Mouse (Mus musculus) skeletal muscle tissue, adult 2 months (tissue): Measurements from ENCODE around the gene Arid2.

ENCODE experiments used
- DNase-seq: peaks from one replicate; pipeline ENCODE4 v3.0.0-alpha.2; 2012; ENCODE audit warnings: low read depth, low spot score

Gene Arid2

DNA sequence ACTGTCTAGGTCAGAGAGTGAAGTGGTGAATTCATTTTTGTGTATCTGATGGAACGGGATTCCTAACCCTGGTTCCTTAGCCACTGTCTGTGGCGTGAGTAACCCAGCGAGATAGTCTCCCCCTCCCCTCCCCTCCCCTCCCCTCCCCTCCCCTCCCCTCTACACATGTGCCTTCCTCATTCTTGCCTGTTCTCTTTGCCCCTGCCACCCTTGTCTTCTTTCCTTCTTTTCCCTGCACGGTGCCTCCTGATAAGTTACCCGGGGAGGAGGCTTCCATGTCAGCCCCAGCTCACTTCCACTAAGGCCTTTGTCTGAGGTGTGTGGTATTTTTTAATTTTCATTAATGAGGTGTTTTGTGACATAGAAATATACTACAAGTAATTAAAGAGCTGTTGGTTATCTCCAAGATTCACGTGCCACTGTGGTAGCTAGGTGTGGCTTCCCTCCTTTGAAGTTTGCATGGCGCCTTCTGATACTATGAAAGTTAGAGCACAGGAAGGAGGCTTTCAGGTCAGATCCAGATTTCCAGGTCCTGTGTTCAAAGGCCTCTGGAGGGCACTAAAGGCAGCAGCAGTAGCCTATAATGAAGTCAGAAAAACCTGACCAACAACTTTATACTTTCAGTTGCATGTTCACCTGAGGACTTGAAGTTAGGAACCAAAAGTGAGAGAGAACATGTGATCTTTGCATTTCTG lies 57.4 kb downstream of the Arid2 start:
- DNase-seq, result no peak

DNA sequence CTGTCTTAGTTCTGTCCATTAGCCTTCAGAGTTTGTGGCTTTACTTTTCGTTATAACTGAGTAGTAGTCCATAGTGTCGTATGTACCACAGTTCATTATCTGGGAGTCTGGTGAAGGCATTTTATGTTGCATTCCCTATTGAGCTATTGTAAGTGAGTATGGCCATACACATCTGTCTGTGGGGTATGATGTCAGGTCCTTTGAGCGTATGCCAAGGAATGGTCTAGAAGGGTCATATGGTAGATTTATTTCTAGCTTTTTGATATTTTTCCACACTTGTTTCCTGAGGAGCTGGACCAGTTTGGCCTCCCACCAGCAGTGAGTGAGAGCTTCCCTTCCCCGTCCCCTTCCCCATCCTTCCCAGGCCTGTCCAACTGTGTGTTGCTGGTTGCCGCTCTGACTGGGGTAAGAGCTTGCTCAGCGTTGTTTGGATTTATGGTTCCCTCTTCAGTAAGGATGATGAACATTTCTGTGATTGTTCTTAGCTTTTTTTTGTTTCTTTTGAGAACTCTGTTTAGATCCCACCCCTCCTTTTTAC lies 58.1 kb downstream of the Arid2 start:
- DNase-seq, result no peak

DNA sequence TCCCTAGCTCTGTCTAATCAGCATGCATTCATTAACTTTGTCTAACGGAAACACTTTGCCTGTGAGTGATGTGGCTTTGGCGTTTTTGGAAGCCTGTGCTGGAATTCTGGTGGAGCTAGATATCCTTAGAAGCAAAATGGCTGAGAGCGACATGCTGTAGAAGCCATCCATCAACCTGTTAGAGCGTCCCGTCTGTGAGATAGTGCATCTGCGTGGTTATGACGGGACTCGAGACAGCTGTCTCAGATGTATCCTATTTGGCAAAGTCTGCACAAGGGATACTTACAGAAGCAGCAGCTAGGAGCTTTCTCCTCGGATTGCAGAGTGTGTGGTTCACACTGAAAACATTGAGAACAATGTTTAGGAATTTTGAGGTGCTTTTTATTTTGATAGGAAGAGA lies 64.1 kb downstream of the Arid2 start:
- no peak for DNase-seq

DNA sequence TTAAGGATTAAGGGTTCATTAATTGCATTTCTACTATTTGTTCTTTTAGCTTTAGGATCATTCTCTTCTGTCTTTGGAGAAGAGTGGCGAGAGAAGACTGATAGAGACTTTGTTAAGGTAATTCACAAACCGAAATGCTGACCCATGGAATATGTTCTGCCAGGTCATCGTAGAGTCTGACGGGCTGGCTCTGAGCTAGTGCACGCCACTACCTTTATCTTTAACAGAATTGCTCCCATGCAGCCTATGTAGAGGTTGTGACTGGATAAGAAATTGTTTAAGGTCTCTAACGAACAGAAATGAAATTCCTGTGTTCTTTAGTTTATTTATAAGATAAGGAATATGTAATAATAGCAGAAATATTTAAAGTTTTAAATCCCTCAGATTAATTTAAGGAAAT lies 71.6 kb downstream of the Arid2 start:
- DNase-seq, result no peak

DNA sequence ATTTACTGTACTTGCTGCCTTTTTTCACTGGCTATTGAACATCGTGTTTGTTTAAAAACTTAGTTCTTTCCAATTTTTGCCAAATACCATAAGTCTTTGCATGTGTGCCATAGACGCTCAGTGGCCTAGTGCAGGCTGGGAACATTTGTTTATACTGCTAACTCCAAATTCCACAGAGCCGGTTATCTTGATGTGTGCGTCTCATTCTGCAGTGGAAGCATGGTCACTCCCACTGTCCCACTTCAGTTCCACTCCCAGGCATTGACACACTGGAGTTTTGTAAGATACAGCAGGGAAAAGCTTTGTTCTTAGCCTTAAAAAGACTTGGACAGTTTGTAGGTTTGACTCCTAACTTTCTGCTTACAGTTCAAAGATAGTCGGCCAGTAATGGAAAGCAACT lies 73.3 kb downstream of the Arid2 start:
- no peak for DNase-seq

DNA sequence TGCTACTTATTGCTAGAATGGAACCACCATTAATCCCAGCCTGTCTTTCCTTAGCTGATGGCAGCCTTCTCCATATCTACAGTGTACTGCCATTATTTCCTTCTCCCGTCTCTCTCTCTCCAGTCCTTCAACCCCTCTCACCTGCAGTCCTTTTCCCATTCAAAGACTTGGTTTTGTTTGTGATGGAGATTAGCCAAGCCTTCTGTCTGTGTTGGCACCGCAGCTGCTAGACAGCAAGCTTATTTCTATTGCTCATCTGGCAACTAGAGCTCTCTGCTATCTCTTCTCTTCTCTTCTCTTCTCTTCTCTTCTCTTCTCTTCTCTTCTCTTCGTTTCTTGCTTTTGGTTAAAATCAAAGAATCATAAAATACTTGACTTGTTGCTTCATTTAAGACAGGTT lies 78.0 kb downstream of the Arid2 start:
- no peak for DNase-seq

DNA sequence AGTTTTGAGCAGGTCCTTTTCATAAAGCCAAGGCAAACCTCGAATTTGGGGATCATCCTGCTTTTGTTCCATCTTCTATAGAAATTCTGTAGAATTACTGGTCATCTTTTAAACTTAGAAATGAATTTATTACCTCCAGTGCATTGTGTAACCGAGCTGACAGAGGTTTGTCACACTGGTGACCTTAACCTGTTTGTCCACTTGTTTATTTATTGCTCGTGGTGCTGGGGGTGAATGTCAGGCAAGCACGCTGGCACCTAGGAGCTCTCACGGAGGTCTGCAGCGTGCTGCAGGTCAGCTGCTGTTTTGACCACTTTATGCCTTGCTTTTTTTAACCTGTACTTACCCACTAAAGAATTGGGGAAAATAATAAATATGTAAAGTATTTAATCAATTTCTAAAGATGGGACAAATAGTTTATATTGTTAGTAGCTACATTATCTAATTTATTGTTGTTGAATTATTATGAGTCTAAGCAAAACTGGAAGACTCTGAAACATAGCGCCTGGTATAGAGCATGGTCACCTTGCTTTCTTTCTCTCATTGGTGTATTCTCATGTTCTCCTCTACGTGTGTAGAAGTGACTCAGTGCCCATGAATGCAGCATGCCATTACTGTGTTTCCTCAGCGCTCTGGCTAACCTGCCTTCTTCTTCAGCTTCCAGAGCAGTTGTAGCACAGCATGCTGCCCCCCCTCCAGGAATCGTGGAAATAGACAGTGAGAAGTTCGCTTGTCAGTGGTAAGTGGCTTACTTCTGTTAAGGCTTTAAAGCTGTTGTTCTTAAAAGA lies 79.1 kb downstream of the Arid2 start:
- DNase-seq, result no peak

DNA sequence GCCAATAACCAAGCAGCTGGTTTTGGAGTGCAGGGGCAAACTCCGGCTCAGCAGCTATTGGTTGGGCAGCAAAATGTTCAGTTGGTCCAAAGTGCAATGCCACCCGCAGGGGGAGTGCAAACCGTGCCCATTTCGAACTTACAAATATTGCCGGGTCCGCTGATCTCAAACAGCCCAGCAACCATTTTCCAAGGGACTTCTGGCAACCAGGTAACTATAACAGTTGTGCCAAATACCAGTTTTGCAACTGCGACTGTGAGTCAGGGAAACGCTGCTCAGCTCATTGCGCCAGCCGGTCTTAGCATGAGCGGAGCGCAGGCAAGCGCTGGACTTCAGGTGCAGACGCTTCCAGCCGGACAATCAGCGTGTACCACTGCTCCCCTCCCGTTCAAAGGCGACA lies 84.0 kb downstream of the Arid2 start:
- DNase-seq, result no peak

DNA sequence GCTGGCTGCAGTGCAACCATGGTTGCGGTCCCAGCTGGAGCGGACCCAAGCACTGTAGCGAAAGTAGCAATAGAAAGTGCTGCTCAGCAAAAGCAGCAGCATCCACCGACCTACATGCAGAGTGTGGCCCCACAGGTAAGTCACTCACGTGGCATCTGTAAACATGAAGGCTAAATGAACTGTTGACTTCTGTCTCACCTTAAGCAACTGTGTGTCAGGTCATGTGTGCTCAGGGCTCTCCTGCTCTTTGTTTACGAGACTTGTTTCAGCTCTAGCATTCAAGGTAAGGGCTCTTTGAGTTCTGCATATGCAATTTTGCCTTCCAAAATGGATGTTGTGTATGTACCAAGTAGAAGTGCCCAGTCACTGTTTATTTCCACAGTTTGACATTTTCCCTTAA lies 85.3 kb downstream of the Arid2 start:
- no peak for DNase-seq

DNA sequence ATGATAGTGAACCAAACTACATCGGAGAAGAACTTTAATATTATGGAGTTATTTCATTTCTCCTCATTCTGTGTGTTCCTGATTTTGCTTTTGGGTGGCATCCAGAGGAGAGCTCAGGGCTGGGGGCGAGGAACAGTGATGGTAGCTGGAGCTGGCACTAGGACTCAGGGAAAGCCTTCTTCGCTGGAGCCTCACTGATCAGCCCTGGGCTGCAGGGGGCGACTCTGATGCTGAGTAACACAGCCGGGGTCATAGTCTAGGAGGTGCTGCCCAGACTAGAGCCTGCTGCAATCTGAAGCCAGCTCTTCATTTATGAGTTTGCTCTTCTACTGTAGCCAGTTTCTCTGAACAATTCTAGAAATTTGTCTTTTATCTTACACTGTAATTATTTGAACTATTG lies 85.8 kb downstream of the Arid2 start:
- DNase-seq, result no peak

DNA sequence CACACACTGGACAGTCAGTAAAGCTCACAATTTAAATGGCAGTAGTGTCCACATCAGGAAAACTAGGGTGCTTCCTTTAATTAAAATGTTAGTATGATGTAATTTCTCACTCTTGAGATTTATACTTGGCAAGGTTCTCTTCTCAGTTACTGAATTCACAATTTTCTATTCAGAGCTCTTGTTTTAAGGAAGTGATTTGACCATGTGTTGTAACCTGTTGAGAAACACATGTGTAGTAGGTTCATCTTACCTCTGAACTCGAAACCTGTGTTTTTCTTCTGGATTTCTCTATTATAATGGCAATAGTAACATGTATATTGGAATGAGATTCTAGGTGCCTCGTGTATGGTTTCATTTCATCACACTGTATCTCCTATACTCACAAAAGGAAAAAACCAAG lies 88.9 kb downstream of the Arid2 start:
- DNase-seq, result no peak

DNA sequence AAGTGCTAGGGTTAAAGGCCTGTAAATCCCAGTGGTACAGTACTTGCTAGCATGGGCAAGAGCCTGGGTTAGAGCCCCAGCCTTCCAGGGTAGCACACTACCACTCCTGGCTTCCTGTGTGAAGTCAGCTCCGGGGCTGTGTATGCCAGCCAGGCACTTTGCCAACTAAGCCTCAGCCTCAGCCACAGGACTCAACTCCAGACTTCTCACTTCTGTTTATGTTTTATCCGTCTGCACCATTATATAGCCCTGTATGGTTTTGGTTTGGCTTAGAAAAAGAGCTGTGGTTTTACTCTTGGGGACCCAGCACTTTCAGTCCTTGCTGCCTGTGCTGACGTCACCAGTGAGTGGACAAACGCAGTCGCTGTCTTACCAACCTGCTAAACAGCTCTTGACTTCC lies 89.9 kb downstream of the Arid2 start:
- peak; percentile 27 for DNase-seq

DNA sequence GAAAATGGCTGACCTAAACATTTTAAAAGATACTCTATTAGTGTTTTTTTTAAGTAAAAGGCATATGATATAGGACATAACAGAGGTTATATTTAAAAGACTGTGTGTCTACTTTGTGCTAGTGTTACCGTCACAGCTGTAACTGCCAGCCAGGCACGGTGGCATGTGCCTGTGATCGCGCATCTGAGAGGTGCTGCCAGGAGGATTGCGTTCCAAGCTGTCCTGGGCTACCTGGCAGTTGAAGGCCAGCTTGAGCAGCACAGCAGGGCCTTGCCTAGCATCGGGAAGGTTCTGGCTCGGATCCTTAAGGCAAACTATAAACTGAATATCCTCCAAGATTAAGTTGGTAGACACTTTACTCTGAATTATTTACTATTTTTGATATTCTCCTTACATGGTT lies 90.4 kb downstream of the Arid2 start:
- DNase-seq, result peak; percentile 13

DNA sequence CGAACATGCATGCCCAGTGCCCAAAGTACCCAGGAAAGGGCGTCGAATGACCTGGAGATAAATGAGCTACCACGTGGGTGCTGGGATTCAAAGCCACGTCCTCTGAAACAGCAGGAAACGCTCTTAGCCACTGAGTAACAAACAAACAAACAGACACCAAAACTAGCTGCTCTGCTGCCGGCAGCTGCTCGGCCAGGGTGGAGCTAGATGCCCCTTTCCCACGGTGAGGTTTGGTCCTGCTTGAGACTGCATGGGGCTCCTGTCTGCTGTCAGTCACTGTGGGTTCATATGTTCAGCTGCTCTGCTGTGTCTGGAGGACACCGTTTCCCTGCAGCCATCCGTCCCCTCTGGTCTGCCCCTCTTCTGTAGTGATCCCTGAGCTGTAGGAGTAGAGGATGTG lies 94.9 kb downstream of the Arid2 start:
- no peak for DNase-seq

DNA sequence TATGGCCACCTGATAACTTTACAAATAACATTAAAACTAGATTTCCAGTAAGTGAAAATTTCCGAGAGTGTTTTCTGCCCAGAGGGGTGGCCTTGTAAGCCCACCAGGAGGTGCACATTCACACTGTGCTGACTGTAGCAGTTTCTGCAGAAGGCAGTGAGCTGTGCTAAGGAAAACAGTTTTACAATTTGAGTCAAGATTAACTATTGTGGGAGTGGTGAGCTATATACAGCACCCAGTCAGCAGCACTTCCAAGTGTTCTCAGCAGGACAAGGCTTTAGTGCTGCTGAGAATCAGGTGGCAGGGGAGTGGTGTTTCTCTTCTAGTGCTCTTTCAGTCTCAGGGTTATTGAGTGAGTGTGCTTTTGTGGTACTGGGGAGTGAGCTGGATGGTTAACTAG lies 101.2 kb downstream of the Arid2 start:
- no peak for DNase-seq

DNA sequence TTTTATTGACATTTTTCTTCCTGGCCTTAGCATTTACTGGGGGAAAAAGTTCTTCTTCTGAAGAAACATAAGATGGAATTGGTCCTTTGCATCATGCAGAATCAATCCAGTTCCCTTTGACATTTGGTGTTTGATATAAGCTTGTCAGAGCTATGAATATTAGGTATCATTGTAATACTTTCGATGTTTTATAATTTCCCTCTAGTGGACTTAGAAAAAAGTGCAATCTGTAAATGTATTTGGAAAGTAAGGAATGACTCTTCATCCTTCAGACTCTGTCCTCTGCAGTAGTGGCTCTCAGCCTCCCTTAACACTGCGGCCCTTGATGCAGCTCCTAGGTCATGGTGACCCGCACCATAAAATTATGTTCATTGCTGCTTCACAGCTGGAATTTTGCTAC lies 105.6 kb downstream of the Arid2 start:
- no peak for DNase-seq

DNA sequence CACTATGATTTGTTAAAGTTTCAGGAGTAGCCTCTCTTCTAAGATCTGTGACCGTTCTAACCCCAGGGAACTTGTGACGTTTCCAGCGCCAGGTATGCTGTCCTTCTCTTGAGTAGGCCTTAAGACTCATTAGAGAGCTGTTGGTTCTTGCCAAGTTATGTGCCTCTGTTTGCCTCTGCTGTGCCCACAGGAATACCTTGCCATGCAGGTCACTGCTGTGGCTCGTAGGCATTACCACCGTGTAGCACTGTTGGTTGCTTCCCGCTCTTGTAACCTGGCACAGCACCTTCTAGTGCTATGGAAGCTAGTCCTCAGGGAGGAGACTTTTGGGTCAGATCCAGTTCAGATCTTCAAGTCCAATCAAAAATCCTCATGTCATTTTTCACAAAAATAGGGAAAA lies 107.8 kb downstream of the Arid2 start:
- DNase-seq, result no peak

DNA sequence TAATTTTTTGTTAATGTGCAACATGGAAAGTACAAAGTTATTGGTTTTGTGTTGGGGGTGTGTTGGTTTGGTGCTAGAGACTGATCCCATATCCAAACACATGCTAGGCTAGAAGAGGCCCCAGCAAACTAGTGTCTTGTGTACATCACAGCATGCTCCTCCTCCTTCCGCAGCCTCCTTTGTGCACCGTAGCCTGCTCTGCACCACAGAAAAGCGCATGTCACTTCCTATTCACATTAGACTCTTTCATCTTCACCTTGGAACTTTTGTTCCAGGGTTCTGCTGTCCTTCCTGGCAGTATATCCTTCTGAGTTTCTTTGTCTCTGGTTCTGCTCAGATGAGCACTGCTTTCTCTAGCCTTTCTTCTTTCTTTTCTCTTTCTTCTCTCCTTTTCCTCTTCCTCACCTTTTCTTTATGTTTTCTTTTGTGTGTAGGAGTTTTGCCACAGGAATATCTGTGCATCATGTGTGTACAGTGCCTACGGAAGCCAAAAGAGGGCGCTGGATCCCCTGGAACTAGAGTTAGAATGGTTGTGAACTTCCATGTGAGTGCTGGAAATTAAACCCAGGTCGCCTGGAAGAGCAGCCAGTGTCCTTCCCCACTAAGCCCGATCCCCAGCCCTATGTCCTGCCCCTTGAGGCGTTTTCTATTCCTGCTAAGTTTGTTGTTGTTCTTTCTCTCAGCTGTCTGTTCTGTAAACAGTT lies 109.5 kb downstream of the Arid2 start:
- DNase-seq, result no peak

DNA sequence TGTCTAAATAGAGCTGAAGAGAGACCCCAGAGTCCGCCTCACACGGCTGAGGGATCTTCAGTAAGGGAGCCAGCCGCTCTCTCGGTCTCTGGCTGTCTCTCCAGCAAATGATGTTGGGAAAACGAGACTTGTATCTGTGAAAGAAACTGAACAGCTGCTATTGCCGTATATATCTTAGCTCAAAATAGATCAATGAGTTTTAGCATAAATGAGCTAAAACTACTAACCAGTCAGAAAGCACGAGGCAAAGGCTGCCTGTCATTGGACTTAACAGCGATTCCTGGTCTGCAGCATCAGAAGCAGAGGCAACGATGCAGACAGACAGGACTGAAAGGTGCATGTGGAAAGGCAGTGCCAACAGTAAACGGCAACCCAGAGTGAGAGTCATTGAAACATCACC lies 111.0 kb downstream of the Arid2 start:
- DNase-seq, result no peak

DNA sequence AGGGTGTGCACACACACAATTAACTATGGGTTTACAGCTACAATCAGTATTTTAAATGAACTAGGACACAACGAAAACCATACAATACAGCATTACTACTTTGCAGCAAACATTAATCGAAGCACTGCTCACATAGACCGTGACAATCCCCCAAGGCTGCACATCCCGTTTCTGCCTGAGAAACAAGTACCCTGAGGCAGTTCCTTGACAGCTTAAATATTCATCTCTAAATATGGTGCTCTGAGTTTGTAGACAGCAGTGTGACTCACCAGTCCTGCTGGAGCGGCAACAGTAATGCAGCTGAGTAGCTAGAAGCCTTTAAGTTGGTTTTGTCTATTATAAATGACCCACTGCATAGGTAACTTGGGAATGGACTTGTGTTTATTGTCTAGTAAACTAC lies 118.2 kb downstream of the Arid2 start:
- no peak for DNase-seq

DNA sequence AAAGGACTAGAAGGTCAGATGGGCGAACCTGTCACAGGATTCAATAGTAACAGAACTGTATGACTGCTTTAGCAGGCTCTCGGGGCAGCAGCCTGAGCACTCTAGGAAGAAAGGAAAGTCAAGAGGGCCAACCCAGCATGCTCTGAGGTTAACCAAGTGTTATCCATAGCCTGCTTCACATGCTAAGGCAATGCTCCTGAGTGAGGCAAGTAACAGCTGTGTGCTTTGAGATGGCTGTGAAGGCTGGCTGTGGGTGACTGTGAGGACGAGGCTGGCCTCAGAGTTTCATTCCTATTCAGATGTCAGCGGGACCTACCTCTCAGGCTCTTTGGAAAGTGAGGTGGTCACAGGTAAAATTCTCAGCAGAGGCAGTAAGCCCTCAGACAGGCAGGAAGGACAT lies 118.9 kb downstream of the Arid2 start:
- DNase-seq, result no peak

DNA sequence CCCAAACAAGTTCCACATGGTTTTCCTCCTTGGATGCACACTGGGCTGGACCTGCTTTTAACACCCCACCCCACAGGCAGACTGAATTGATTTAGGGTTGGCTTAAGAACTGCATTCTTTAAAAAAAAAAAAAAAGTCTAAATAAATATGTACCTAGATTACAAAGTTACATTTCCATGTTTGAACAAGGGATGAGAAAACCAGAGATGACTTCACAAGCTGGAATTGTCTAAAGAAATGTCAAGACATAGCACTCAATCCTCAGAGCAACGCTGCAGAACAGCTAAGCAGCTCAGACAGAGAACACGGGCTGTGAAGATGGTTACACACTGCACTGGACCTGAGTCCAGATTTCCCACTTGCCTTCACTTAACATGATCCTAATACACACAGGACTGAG lies 119.8 kb downstream of the Arid2 start:
- DNase-seq, result no peak

DNA sequence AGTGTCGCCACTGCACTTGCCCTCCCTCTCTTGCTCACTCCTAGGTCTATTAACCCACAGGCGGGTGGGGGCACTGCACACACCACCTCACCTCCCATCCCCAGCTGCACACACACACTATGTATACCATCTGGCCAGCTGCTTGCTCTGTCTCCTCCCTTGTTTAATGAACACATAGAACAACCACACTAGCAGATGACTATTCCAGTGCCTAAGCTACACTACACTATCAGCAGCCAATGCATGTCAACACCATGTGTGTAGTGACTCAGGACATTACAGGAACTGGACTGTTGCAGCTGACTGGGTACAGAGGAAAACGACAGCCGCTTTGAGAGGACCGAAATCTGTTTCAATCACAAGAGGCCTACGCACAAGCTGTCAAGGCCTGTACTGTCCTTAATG lies 121.4 kb downstream of the Arid2 start:
- DNase-seq, result no peak
